Mouse (Mus musculus): ENCODE data around the gene Kif17.

- TF ChIP-seq POLR2A (IDR thresholded peaks at IDR 0.05; ENCODE audit: control insufficient read depth in 1 of 2, insufficient read depth in 1 of 2, low read depth in 1 of 2, low read length in 2 of 2, poor library complexity in 1 of 2) (no peak), MAFK (IDR thresholded peaks at IDR 0.05; ENCODE audit: borderline replicate concordance, low read depth, low read length) (no peak), ZKSCAN1 (IDR thresholded peaks at IDR 0.05; ENCODE audit: low read depth, low read length) (no peak), CTCF (IDR thresholded peaks at IDR 0.05 in 2 of 3, conservative IDR thresholded peaks at IDR 0.05 in 1 of 3; ENCODE audit: control insufficient read depth in 1 of 3, insufficient read depth in 1 of 3, low read depth in 2 of 3, low read length in 3 of 3, poor library complexity in 1 of 3, severe bottlenecking in 1 of 3) (no peak), MEF2A (IDR thresholded peaks at IDR 0.05; ENCODE audit: extremely low read depth, insufficient replicate concordance, low read depth, low read length, poor library complexity, severe bottlenecking) (no peak)
Observed at GRCm38 (mm10) chr4:138286411-138286810, 36.2 kb downstream of the Kif17 start.

Measured in MEL (cell line).